Mouse (Mus musculus): ENCODE measurements around the gene Stac3.

- TF ChIP-seq POLR2A (IDR thresholded peaks at IDR 0.05; ENCODE audit: low read depth, low read length) = no peak
- TF ChIP-seq CTCF (IDR thresholded peaks at IDR 0.05; ENCODE audit: extremely low read depth, insufficient read length, insufficient replicate concordance, low read depth, low read length) = no peak
Measured at GRCm38 (mm10) chr10:127546505-127546904, 45.0 kb downstream of the Stac3 start.

Data from small intestine, adult 2 months (tissue).